Mouse (Mus musculus): ENCODE results near the gene Arl14. TPM values are rescaled to one million over a fixed set of nuclear protein-coding genes. Genes with fewer than 3 reads are reported as not detected.
A peak's percentile ranks its signal among the peaks of the same experiment; 100 is the strongest.
"Not testable (repeated sequence)": the region's sequence is repeated elsewhere in the genome, so short reads cannot be mapped to it uniquely, and the experiment has no call there.

The Arl14 gene
- polyA plus RNA-seq, 1 experiment from 2014 or later: not detected

- H3K27me3 ChIP-seq (ENCODE audit: control insufficient read depth, insufficient read depth, low read length); H3K4me3 ChIP-seq (ENCODE audit: control insufficient read depth in 1 of 2, insufficient read depth in 1 of 2, low read depth in 1 of 2, low read length in 2 of 2); H3K36me3 ChIP-seq (ENCODE audit: control insufficient read depth, insufficient read depth, low read length); ATAC-seq (ENCODE audit: insufficient number of reproducible peaks, insufficient read depth, low FRiP score, low read depth); H3K9ac ChIP-seq (ENCODE audit: low read length); H3K27ac ChIP-seq (replicated peaks in 1 of 2; ENCODE audit: control insufficient read depth in 1 of 2, insufficient read depth in 1 of 2, low read depth in 2 of 2, low read length in 2 of 2); H3K4me2 ChIP-seq (ENCODE audit: low read length); H3K4me1 ChIP-seq (ENCODE audit: control insufficient read depth in 2 of 2, insufficient read depth in 2 of 2, low read length in 2 of 2); H3K9me3 ChIP-seq (ENCODE audit: control insufficient read depth, low read length): not testable (repeated sequence)
- WGBS: 83% methylated on average over 10 of the region's 10 CpGs
These were observed 11.5 kb downstream of the Arl14 start for GRCm38 (mm10) chr3:69233552-69234189.

GRCm38 (mm10) chr3:69234525-69234924, 12.3 kb downstream of the Arl14 start:
- Histone ChIP-seq H3K4me1 (ENCODE audit: control insufficient read depth in 2 of 2, insufficient read depth in 2 of 2, low read length in 2 of 2) (no peaks in the 10 kb centered on the region), H3K36me3 (ENCODE audit: control insufficient read depth, insufficient read depth, low read length) (no peaks in the 10 kb centered on the region), H3K4me3 (ENCODE audit: control insufficient read depth in 1 of 2, insufficient read depth in 1 of 2, low read depth in 1 of 2, low read length in 2 of 2) (no peak overlapping the region), H3K9me3 (ENCODE audit: control insufficient read depth, low read length) (no peaks in the 10 kb centered on the region), H3K27ac (replicated peaks in 1 of 2; ENCODE audit: control insufficient read depth in 1 of 2, insufficient read depth in 1 of 2, low read depth in 2 of 2, low read length in 2 of 2) (no peak overlapping the region), H3K27me3 (ENCODE audit: control insufficient read depth, insufficient read depth, low read length) (no peaks in the 10 kb centered on the region), H3K4me2 (ENCODE audit: low read length) (no peak overlapping the region), H3K9ac (ENCODE audit: low read length) (no peak overlapping the region)
- no peak for ATAC-seq (ENCODE audit: insufficient number of reproducible peaks, insufficient read depth, low FRiP score, low read depth)
- WGBS: 88% methylated on average over 1 of the region's 1 CpGs

GRCm38 (mm10) chr3:69235806-69236205, 13.6 kb downstream of the Arl14 start:
- no peaks in the 10 kb centered on the region for H3K36me3 ChIP-seq (ENCODE audit: control insufficient read depth, insufficient read depth, low read length)
- 77% methylated on average over 3 of the region's 3 CpGs for WGBS
- ATAC-seq (ENCODE audit: insufficient number of reproducible peaks, insufficient read depth, low FRiP score, low read depth): no peak

GRCm38 (mm10) chr3:69236491-69236890, 14.3 kb downstream of the Arl14 start:
- 84% methylated on average over 12 of the region's 12 CpGs for WGBS
- Histone ChIP-seq H3K27ac (replicated peaks in 1 of 2; ENCODE audit: control insufficient read depth in 1 of 2, insufficient read depth in 1 of 2, low read depth in 2 of 2, low read length in 2 of 2) (no peak overlapping the region), H3K9ac (ENCODE audit: low read length) (no peak overlapping the region), H3K27me3 (ENCODE audit: control insufficient read depth, insufficient read depth, low read length) (no peaks in the 10 kb centered on the region), H3K36me3 (ENCODE audit: control insufficient read depth, insufficient read depth, low read length) (no peaks in the 10 kb centered on the region), H3K9me3 (ENCODE audit: control insufficient read depth, low read length) (no peaks in the 10 kb centered on the region), H3K4me2 (ENCODE audit: low read length) (no peak overlapping the region), H3K4me3 (ENCODE audit: control insufficient read depth in 1 of 2, insufficient read depth in 1 of 2, low read depth in 1 of 2, low read length in 2 of 2) (no peak overlapping the region), H3K4me1 (ENCODE audit: control insufficient read depth in 2 of 2, insufficient read depth in 2 of 2, low read length in 2 of 2) (no peaks in the 10 kb centered on the region)
- ATAC-seq (ENCODE audit: insufficient number of reproducible peaks, insufficient read depth, low FRiP score, low read depth): no peak

More at GRCm38 (mm10) chr3:69235806-69236205, 13.6 kb downstream of the Arl14 start:
- Histone ChIP-seq H3K9me3 (ENCODE audit: control insufficient read depth, low read length) (no peaks in the 10 kb centered on the region), H3K27ac (replicated peaks in 1 of 2; ENCODE audit: control insufficient read depth in 1 of 2, insufficient read depth in 1 of 2, low read depth in 2 of 2, low read length in 2 of 2) (no peak overlapping the region), H3K4me3 (ENCODE audit: control insufficient read depth in 1 of 2, insufficient read depth in 1 of 2, low read depth in 1 of 2, low read length in 2 of 2) (no peak overlapping the region), H3K9ac (ENCODE audit: low read length) (no peak overlapping the region), H3K4me2 (ENCODE audit: low read length) (no peak overlapping the region), H3K27me3 (ENCODE audit: control insufficient read depth, insufficient read depth, low read length) (no peaks in the 10 kb centered on the region), H3K4me1 (ENCODE audit: control insufficient read depth in 2 of 2, insufficient read depth in 2 of 2, low read length in 2 of 2) (no peaks in the 10 kb centered on the region)

- Histone ChIP-seq H3K4me3 (ENCODE audit: control insufficient read depth in 1 of 2, insufficient read depth in 1 of 2, low read depth in 1 of 2, low read length in 2 of 2) (no peak overlapping the region), H3K9me3 (ENCODE audit: control insufficient read depth, low read length) (no peaks in the 10 kb centered on the region), H3K27ac (replicated peaks in 1 of 2; ENCODE audit: control insufficient read depth in 1 of 2, insufficient read depth in 1 of 2, low read depth in 2 of 2, low read length in 2 of 2) (no peak overlapping the region), H3K4me2 (ENCODE audit: low read length) (0 out of 2 replicates have a peak overlapping the region, but pooled peaks have one; percentile 13), H3K9ac (ENCODE audit: low read length) (no peak overlapping the region), H3K36me3 (ENCODE audit: control insufficient read depth, insufficient read depth, low read length) (no peaks in the 10 kb centered on the region), H3K27me3 (ENCODE audit: control insufficient read depth, insufficient read depth, low read length) (no peaks in the 10 kb centered on the region), H3K4me1 (ENCODE audit: control insufficient read depth in 2 of 2, insufficient read depth in 2 of 2, low read length in 2 of 2) (no peaks in the 10 kb centered on the region)
- WGBS: 44% methylated on average over 12 of the region's 12 CpGs
- ATAC-seq (ENCODE audit: insufficient number of reproducible peaks, insufficient read depth, low FRiP score, low read depth): no peak
These were observed 16.1 kb downstream of the Arl14 start for GRCm38 (mm10) chr3:69238141-69238851.

- ATAC-seq (ENCODE audit: insufficient number of reproducible peaks, insufficient read depth, low FRiP score, low read depth): no peak
- no peaks in the 10 kb centered on the region for H3K27me3 ChIP-seq (ENCODE audit: control insufficient read depth, insufficient read depth, low read length)
- H3K4me2 ChIP-seq (ENCODE audit: low read length): no peak overlapping the region
- 66% methylated on average over 5 of the region's 5 CpGs for WGBS
- H3K27ac ChIP-seq (replicated peaks in 1 of 2; ENCODE audit: control insufficient read depth in 1 of 2, insufficient read depth in 1 of 2, low read depth in 2 of 2, low read length in 2 of 2): no peak overlapping the region
- H3K4me1 ChIP-seq (ENCODE audit: control insufficient read depth in 2 of 2, insufficient read depth in 2 of 2, low read length in 2 of 2): no peaks in the 10 kb centered on the region
- H3K36me3 ChIP-seq (ENCODE audit: control insufficient read depth, insufficient read depth, low read length): no peaks in the 10 kb centered on the region
- no peaks in the 10 kb centered on the region for H3K9me3 ChIP-seq (ENCODE audit: control insufficient read depth, low read length)
- H3K9ac ChIP-seq (ENCODE audit: low read length): no peak overlapping the region
- no peak overlapping the region for H3K4me3 ChIP-seq (ENCODE audit: control insufficient read depth in 1 of 2, insufficient read depth in 1 of 2, low read depth in 1 of 2, low read length in 2 of 2)
These were observed 17.0 kb downstream of the Arl14 start for GRCm38 (mm10) chr3:69239246-69239645.

GRCm38 (mm10) chr3:69241020-69241419, 18.8 kb downstream of the Arl14 start:
- H3K4me1 ChIP-seq (ENCODE audit: control insufficient read depth in 2 of 2, insufficient read depth in 2 of 2, low read length in 2 of 2): no peaks in the 10 kb centered on the region
- no peak overlapping the region for H3K27ac ChIP-seq (replicated peaks in 1 of 2; ENCODE audit: control insufficient read depth in 1 of 2, insufficient read depth in 1 of 2, low read depth in 2 of 2, low read length in 2 of 2)
- no peaks in the 10 kb centered on the region for H3K9me3 ChIP-seq (ENCODE audit: control insufficient read depth, low read length)
- H3K9ac ChIP-seq (ENCODE audit: low read length): no peak overlapping the region
- H3K4me3 ChIP-seq (ENCODE audit: control insufficient read depth in 1 of 2, insufficient read depth in 1 of 2, low read depth in 1 of 2, low read length in 2 of 2): no peak overlapping the region
- ATAC-seq (ENCODE audit: insufficient number of reproducible peaks, insufficient read depth, low FRiP score, low read depth): no peak
- no peaks in the 10 kb centered on the region for H3K27me3 ChIP-seq (ENCODE audit: control insufficient read depth, insufficient read depth, low read length)
- 39% methylated on average over 1 of the region's 1 CpGs for WGBS
- H3K36me3 ChIP-seq (ENCODE audit: control insufficient read depth, insufficient read depth, low read length): no peaks in the 10 kb centered on the region
- H3K4me2 ChIP-seq (ENCODE audit: low read length): no peak overlapping the region

Measured in heart, embryonic 14.5 days (tissue).